Mouse (Mus musculus): ENCODE data around the gene Azgp1. TPM values are rescaled to one million over a fixed set of nuclear protein-coding genes. Genes with fewer than 3 reads are reported as not detected.
"Not testable (repeated sequence)": the region's sequence is repeated elsewhere in the genome, so short reads cannot be mapped to it uniquely, and the experiment has no call there.

Azgp1 gene
- 0.14 and 0.25 TPM in 2 replicates for polyA plus RNA-seq (2015; fragmentation: Nextera tagmentation; extraction: Ambion mirVana)

DNA sequence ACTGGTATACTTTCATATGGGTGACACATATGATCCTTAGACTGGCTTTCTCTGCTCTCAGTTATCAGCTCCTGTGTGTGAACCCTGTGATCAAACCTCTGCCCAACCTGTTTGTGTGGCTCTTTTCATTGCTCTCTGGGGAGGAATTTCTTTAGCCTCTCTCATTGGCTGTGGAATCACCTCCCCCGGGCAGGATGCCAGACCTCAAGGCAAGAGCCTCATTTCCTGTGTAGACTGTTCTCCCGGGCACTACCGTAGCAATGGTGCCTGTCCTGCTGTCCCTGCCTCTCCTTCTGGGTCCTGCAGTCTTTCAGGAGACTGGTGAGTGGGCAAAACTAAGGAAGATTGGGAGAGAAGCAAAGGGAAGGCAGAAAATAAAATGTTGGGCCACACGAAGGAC, at the start of gene Azgp1:
Gene Azgp1, plus strand, starts transcription at position 221 of the 400 bp plus-strand sequence.
- Histone ChIP-seq H3K4me3 (replicated peaks) (no peak within 1 kb of the TSS), H3K27me3 (replicated peaks) (no peaks in the 10 kb centered on the region), H3K36me3 (no peaks in the 10 kb centered on the region), H3K4me1 (replicated peaks) (no peaks in the 10 kb centered on the region), H3K9ac (no peak within 1 kb of the TSS), H3K9me3 (no peaks in the 10 kb centered on the region), H3K27ac (no peak within 1 kb of the TSS), H3K4me2 (replicated peaks) (no peak within 1 kb of the TSS)
- ATAC-seq, result no peak
- WGBS, result 70% methylated on average over 4 of the region's 4 CpGs

- not testable (repeated sequence) for H3K9me3 ChIP-seq; H3K27me3 ChIP-seq (replicated peaks); H3K4me3 ChIP-seq (replicated peaks); H3K9ac ChIP-seq; ATAC-seq; H3K27ac ChIP-seq; H3K4me2 ChIP-seq (replicated peaks); H3K36me3 ChIP-seq; H3K4me1 ChIP-seq (replicated peaks)
- WGBS, result 77% methylated on average over 2 of the region's 2 CpGs
These were observed 47.4 kb upstream of the Azgp1 start for GRCm38 (mm10) chr5:137933934-137934333.

DNA sequence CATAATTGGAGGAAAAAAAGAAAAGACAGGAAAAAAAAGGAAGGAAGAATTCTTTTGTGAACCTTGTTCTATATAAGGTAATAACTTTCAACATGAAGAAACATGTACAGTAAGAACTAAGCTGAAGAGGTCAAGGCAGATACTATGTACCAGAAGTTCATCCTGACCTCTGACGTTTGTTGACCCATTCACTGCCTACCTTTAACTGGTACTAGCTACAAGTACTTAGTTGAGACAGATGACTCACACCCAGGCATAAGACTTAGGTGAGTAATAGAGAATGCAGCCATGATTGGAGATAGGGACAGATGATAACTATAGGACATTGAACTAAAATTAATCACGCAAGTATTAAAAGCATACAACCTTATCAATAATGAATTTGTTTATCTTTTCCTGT, 44.8 kb upstream of the Azgp1 start:
- no peak for ATAC-seq
- Histone ChIP-seq H3K4me1 (replicated peaks) (no peaks in the 10 kb centered on the region), H3K9me3 (no peaks in the 10 kb centered on the region), H3K9ac (no peak overlapping the region), H3K36me3 (no peaks in the 10 kb centered on the region), H3K4me2 (replicated peaks) (no peak overlapping the region), H3K27me3 (replicated peaks) (no peaks in the 10 kb centered on the region), H3K4me3 (replicated peaks) (no peak overlapping the region), H3K27ac (no peak overlapping the region)
- WGBS, result 90% methylated on average over 2 of the region's 2 CpGs

DNA sequence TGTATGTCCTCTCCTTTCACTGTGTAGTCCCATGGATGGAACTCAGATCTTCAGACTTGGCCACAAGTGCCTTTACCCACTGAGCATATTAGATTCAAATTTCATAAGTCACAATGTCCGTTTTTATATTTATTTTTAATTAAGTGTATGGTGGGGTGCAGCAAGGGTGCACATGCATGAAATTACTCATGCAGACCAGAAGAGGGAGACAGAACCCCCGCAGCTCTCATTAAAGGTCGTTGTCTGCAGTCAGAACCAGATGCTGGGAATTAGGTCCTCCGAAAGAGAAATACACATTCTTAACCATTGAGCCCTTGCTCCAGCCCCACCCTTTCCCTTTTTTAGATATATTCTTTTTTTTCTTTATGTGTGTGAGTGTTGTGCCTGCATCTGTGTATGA, 44.1 kb upstream of the Azgp1 start:
- no peak for ATAC-seq
- 67% methylated on average over 4 of the region's 4 CpGs for WGBS
- Histone ChIP-seq H3K9me3 (no peaks in the 10 kb centered on the region), H3K4me2 (replicated peaks) (no peak overlapping the region), H3K27me3 (replicated peaks) (no peaks in the 10 kb centered on the region), H3K4me3 (replicated peaks) (no peak overlapping the region), H3K4me1 (replicated peaks) (no peaks in the 10 kb centered on the region), H3K27ac (no peak overlapping the region), H3K9ac (no peak overlapping the region), H3K36me3 (no peaks in the 10 kb centered on the region)

DNA sequence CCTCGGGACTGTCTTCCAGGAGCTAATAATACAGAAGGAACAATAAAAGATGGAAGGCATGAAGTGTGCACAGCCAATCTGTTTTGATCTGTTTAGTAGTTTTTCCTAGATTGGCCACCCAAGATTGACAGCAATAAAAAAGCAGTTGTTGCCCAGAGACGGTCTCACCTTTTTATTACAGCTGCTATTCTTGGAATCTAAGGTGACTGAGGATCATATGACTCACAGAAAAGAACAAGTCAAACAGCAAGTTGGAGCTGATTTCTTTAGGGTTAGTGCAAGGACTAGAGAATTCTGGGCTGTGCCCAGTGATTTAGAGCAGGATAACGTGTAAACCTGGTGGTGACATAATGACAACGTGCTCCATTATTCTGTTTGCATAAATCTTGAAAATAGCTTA, 40.4 kb upstream of the Azgp1 start:
- 60% methylated on average over 4 of the region's 4 CpGs for WGBS
- Histone ChIP-seq H3K9ac (no peak overlapping the region), H3K9me3 (no peaks in the 10 kb centered on the region), H3K4me3 (replicated peaks) (no peak overlapping the region), H3K4me2 (replicated peaks) (no peak overlapping the region), H3K36me3 (no peaks in the 10 kb centered on the region), H3K27me3 (replicated peaks) (no peaks in the 10 kb centered on the region), H3K27ac (no peak overlapping the region; the same call in 1 of the 2 replicates), H3K4me1 (replicated peaks) (no peaks in the 10 kb centered on the region)
- peak; percentile 84 for ATAC-seq

DNA sequence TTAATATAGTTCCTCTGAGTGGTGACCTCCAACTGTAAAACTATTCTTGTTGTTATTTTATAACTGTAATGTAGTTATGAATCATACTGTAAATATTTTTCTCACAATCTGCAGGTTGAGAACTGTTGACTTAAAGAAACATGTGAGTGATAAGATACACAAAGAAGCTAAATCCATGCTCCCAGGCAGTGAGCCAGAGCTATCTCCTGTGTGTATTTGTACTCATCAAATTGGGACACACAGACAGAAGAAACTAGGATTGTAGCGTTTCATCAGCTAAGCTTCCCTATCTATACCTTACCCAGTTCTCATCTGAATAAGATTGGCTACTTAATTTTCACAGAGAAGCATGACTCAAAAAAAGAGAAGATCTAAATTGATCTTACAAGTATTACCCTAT, 38.2 kb upstream of the Azgp1 start:
- no peaks in the 10 kb centered on the region for H3K27me3 ChIP-seq (replicated peaks)
- WGBS, result 59% methylated on average over 1 of the region's 1 CpGs
- no peaks in the 10 kb centered on the region for H3K4me1 ChIP-seq (replicated peaks)
- H3K4me3 ChIP-seq (replicated peaks), result no peak overlapping the region
- H3K36me3 ChIP-seq, result no peaks in the 10 kb centered on the region
- no peak for ATAC-seq
- no peak overlapping the region for H3K27ac ChIP-seq
- H3K9ac ChIP-seq, result no peak overlapping the region
- H3K4me2 ChIP-seq (replicated peaks), result no peak overlapping the region
- no peaks in the 10 kb centered on the region for H3K9me3 ChIP-seq

DNA sequence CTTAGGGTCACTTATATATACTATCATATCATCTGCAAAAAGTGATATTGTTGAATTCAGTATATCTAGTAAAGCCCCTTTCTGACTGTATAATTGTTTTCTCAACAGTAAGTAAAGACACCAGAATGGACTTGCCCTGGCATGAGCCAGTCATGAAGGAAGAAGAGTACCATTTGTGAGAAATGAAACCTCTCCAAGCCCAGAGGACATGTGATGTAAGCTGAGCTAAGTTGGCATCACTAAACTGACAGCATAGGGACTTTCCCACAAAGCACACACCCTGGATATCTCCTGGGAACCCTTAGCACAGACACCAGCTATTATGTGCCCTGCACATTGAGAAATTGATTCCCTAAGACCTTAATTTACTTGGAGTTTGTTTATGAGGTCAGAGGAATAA, 34.0 kb upstream of the Azgp1 start:
- Histone ChIP-seq H3K9me3 (no peaks in the 10 kb centered on the region), H3K27me3 (replicated peaks) (no peaks in the 10 kb centered on the region), H3K4me1 (replicated peaks) (no peaks in the 10 kb centered on the region), H3K4me2 (replicated peaks) (no peak overlapping the region), H3K4me3 (replicated peaks) (no peak overlapping the region), H3K36me3 (no peaks in the 10 kb centered on the region), H3K9ac (no peak overlapping the region), H3K27ac (no peak overlapping the region)
- ATAC-seq, result no peak

- Histone ChIP-seq H3K4me3 (replicated peaks) (no peak overlapping the region), H3K4me1 (replicated peaks) (no peaks in the 10 kb centered on the region), H3K9ac (no peak overlapping the region), H3K36me3 (no peaks in the 10 kb centered on the region), H3K4me2 (replicated peaks) (no peak overlapping the region), H3K27ac (no peak overlapping the region), H3K27me3 (replicated peaks) (no peaks in the 10 kb centered on the region), H3K9me3 (no peaks in the 10 kb centered on the region)
- 25% methylated on average over 6 of the region's 6 CpGs for WGBS
- no peak for ATAC-seq
These were observed 30.1 kb upstream of the Azgp1 start for GRCm38 (mm10) chr5:137951218-137951617.

GRCm38 (mm10) chr5:137956404-137956803, 24.9 kb upstream of the Azgp1 start:
- Histone ChIP-seq H3K9ac (no peak overlapping the region), H3K4me3 (replicated peaks) (no peak overlapping the region), H3K27me3 (replicated peaks) (no peaks in the 10 kb centered on the region), H3K36me3 (no peaks in the 10 kb centered on the region), H3K4me1 (replicated peaks) (no peaks in the 10 kb centered on the region), H3K27ac (no peak overlapping the region), H3K9me3 (no peaks in the 10 kb centered on the region), H3K4me2 (replicated peaks) (no peak overlapping the region)
- WGBS, result 84% methylated on average over 3 of the region's 3 CpGs
- ATAC-seq, result no peak

- Histone ChIP-seq H3K36me3 (no peaks in the 10 kb centered on the region), H3K9ac (no peak within 1 kb of the TSS), H3K4me2 (replicated peaks) (no peak within 1 kb of the TSS), H3K27ac (no peak within 1 kb of the TSS), H3K4me1 (replicated peaks) (no peaks in the 10 kb centered on the region), H3K9me3 (no peaks in the 10 kb centered on the region), H3K27me3 (replicated peaks) (no peaks in the 10 kb centered on the region), H3K4me3 (replicated peaks) (no peak within 1 kb of the TSS)
- no peak for ATAC-seq
- WGBS, result 79% methylated on average over 8 of the region's 8 CpGs
These were observed 18.4 kb upstream of the Azgp1 start, which contains the start of gene Gjc3 for GRCm38 (mm10) chr5:137962945-137963344. Gene Gjc3, minus strand, starts transcription at chr5:137963098.

DNA sequence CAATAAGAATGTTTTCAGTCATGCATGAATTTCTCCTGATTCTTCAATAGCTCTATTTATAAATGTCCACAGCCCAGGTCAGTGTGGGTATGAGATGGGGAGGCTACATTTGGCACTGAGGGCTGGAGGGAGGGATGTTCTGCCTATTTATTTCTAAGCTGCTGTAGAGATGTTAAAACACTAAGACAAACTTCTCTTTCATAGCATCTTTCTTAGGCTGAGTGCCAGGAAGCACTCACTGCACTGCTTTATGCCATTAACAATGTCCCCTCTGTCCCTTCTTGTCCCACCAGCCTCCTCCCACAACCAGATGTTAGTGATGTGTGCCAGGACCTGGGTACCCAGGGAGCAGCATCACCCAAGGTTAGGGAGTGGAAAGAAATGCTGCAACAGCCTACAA, 14.8 kb upstream of the Azgp1 start:
- Histone ChIP-seq H3K9me3 (no peaks in the 10 kb centered on the region), H3K4me3 (replicated peaks) (no peak overlapping the region)
- ATAC-seq, result no peak

GRCm38 (mm10) chr5:137973161-137973560, 8.2 kb upstream of the Azgp1 start:
- Histone ChIP-seq H3K4me2 (replicated peaks) (no peak overlapping the region), H3K4me3 (replicated peaks) (no peak overlapping the region), H3K9ac (no peak overlapping the region), H3K36me3 (no peaks in the 10 kb centered on the region), H3K27ac (no peak overlapping the region), H3K9me3 (no peaks in the 10 kb centered on the region), H3K27me3 (replicated peaks) (no peaks in the 10 kb centered on the region), H3K4me1 (replicated peaks) (no peaks in the 10 kb centered on the region)
- no peak for ATAC-seq
- 69% methylated on average over 2 of the region's 2 CpGs for WGBS

More for the DNA sequence above, 14.8 kb upstream of the Azgp1 start:
- Histone ChIP-seq H3K27ac (no peak overlapping the region), H3K27me3 (replicated peaks) (no peaks in the 10 kb centered on the region), H3K9ac (no peak overlapping the region), H3K4me2 (replicated peaks) (no peak overlapping the region), H3K36me3 (no peaks in the 10 kb centered on the region), H3K4me1 (replicated peaks) (no peaks in the 10 kb centered on the region)

- Histone ChIP-seq H3K4me3 (replicated peaks) (no peak overlapping the region), H3K4me2 (replicated peaks) (no peak overlapping the region), H3K27me3 (replicated peaks) (no peaks in the 10 kb centered on the region), H3K4me1 (replicated peaks) (no peaks in the 10 kb centered on the region), H3K9ac (no peak overlapping the region), H3K9me3 (no peaks in the 10 kb centered on the region), H3K36me3 (no peaks in the 10 kb centered on the region), H3K27ac (no peak overlapping the region)
- 55% methylated on average over 3 of the region's 3 CpGs for WGBS
- ATAC-seq, result no peak
These were observed 7.6 kb upstream of the Azgp1 start for GRCm38 (mm10) chr5:137973738-137974137.

DNA sequence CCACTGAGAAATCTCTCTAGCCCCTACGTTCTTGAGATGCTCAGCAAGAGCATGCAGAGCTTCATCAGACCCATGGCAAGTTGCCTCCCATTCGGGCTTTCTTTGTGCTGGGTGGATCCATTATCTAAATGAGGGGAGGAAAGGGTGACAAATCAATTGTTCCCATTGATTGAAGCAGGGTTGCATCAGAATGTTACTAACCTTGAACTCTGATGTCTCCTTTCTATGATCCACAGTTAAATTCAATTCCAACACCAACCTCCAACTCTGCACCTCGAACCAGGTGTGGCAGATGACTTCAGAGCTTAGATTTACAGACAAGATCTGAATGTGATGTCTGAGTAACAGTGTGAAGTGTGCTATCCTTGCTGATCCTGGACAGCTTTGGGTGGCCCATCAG, 6.6 kb upstream of the Azgp1 start:
- Histone ChIP-seq H3K9me3 (no peaks in the 10 kb centered on the region), H3K27me3 (replicated peaks) (no peaks in the 10 kb centered on the region), H3K4me1 (replicated peaks) (no peaks in the 10 kb centered on the region), H3K4me2 (replicated peaks) (no peak overlapping the region), H3K9ac (no peak overlapping the region), H3K27ac (no peak overlapping the region), H3K4me3 (replicated peaks) (no peak overlapping the region), H3K36me3 (no peaks in the 10 kb centered on the region)
- no peak for ATAC-seq
- 58% methylated on average over 3 of the region's 3 CpGs for WGBS
